Mouse (Mus musculus) heart, adult 2 months (tissue): ENCODE measurements around the gene Plscr3. TPM values are rescaled to one million over a fixed set of nuclear protein-coding genes. Genes with fewer than 3 reads are reported as not detected.
A peak's percentile ranks its signal among the peaks of the same experiment; 100 is the strongest.

ENCODE experiments used
- DNase-seq, 2 experiments: peaks; one replicate each; pipeline ENCODE4 v3.0.0; 2021
- H3K27ac ChIP-seq: fragments of 200-600 bp; 2 replicates; pipeline ENCODE4 v1.8.1; 2022
- H3K27me3 ChIP-seq: fragments of 200-500 bp; 2 replicates; pipeline ENCODE4 v1.6.1; 2012; ENCODE audit warnings: mild to moderate bottlenecking, low read length, inconsistent platforms, mixed read lengths; ENCODE audit not compliant: control insufficient read depth, insufficient read depth
- H3K36me3 ChIP-seq: fragments of 200-500 bp; 2 replicates; pipeline ENCODE4 v1.6.1; 2012; ENCODE audit warnings: low read length, inconsistent platforms; ENCODE audit not compliant: control insufficient read depth, insufficient read depth
- H3K4me1 ChIP-seq: fragments of 200-500 bp; 2 replicates; pipeline ENCODE4 v1.6.1; 2011; ENCODE audit warnings: low read length; ENCODE audit not compliant: control insufficient read depth, insufficient read depth
- H3K4me3 ChIP-seq: fragments of 200-600 bp; 2 replicates; pipeline ENCODE4 v1.8.1; 2022
- H3K79me2 ChIP-seq: fragments of 200-500 bp; replicated peaks from 2 replicates; pipeline ENCODE4 v1.6.1; 2012; ENCODE audit warnings: mild to moderate bottlenecking, inconsistent platforms, low read length, moderate library complexity, mixed read lengths; ENCODE audit not compliant: control insufficient read depth, insufficient read depth
- H3K9ac ChIP-seq: fragments of 200-500 bp; 2 replicates; pipeline ENCODE4 v1.6.1; 2012; ENCODE audit warnings: low read depth, mild to moderate bottlenecking, control low read depth, inconsistent platforms, low read length, mixed read lengths
- CTCF ChIP-seq: fragments of 200-600 bp; IDR thresholded peaks from 2 replicates; pipeline ENCODE4 v1.8.1; 2022; ENCODE audit warnings: antibody characterized with exemption, mild to moderate bottlenecking, moderate library complexity
- EP300 ChIP-seq: fragments of 200-500 bp; IDR thresholded peaks from 2 replicates; pipeline ENCODE4 v1.6.1; 2011; ENCODE audit warnings: low read depth, low read length, control low read depth; ENCODE audit not compliant: insufficient read depth
- POLR2A ChIP-seq: fragments of 200-500 bp; IDR thresholded peaks from 2 replicates; pipeline ENCODE4 v1.6.1; 2011; ENCODE audit warnings: mild to moderate bottlenecking, low read depth, low read length, control low read depth; ENCODE audit not compliant: insufficient read depth
- WGBS: fragments of 180-500 bp; shearing (Covaris S2); methylation state at CpG from one replicate; pipeline ENCODE4 v1.1.7; 2018; 5-methylcytosine and 5-hydroxymethylcytosine counted together
- intact Hi-C: fragments of 180-260 bp; cut with DNase I; formaldehyde crosslinking; loops from one replicate; pipeline ENCODE4 v1.15.1; 2025
- polyA plus RNA-seq: library from polyadenylated mRNA; depleted of rRNA; stranded (reverse); fragments of >200 nt; gene quantifications from 2 replicates; pipeline ENCODE4 v1.2.3, GENCODE M21; 2012
- total RNA-seq, 2 experiments: library from RNA; stranded (reverse); gene quantifications; 2 replicates each; pipeline ENCODE4 v1.2.3; 2021

Plscr3 gene
- total and polyA plus RNA-seq, 3 experiments, result 21.2 to 48.3 (median 22.4) TPM

DNA sequence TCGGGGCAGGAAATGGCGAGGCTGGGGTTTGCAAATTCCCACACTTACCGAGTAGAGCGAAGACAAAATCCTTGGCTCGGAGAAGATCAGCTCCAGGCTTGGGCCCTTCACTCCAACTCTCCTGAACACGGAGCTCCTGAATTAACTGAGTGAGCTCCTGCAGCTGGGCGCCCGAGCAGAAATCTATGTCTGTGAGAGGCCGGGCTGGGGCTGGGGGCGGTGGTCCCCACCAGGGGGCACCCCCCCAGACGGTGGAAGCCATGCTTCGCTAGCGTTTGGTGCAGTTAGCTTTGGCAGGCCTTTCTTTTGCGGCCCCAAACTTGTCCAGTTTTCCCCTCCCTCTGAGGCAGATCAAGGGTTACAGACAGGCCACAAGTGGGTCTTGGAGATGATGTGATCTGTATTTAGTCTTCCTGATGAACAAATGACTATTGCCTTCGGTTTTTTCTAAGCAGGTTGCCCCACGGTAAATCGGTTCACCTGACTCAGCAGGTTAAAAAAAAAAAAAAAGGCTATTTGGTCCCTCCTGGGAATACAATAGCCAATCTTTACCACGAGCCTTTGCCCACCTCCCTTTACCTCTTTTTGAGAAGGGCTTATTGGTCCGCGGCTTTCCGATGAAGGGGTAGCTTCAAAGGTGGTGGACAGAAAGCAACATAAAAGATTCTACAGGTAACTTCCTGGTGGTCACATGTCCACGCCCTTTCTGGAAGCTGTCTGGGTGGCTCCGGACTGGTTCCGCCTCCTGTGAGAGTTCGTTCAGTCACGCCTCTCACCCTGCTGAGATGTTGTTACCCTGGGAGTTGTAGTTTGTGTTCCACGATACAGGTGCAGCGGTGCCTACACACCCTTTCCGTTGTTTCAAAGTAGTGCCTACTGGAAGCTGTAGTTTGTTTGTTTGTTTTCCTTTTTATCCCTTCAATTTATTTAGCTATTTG lies 40.9 kb upstream of the Plscr3 start, which contains the start of gene Tmem102:
TSS of gene Tmem102 (minus strand) at position 653 of the 938 bp plus-strand sequence.
- Histone ChIP-seq H3K9ac (no peak within 1 kb of the TSS), H3K4me1 (peaks cover 4% of the 10 kb centered on the region; the same call in 1 of the 2 replicates), H3K27ac (no peak within 1 kb of the TSS), H3K79me2 (no peaks in the 10 kb centered on the region), H3K4me3 (peak within 1 kb of the TSS; percentile 68; the same call in 1 of the 2 replicates), H3K36me3 (no peaks in the 10 kb centered on the region), H3K27me3 (no peaks in the 10 kb centered on the region)
- intact Hi-C loops, result no loop called here
- no peak for TF ChIP-seq POLR2A
- no peak for TF ChIP-seq CTCF
- no peak for TF ChIP-seq EP300
- DNase-seq, result no peak
- WGBS, result 46% methylated on average over 29 of the region's 29 CpGs

DNA sequence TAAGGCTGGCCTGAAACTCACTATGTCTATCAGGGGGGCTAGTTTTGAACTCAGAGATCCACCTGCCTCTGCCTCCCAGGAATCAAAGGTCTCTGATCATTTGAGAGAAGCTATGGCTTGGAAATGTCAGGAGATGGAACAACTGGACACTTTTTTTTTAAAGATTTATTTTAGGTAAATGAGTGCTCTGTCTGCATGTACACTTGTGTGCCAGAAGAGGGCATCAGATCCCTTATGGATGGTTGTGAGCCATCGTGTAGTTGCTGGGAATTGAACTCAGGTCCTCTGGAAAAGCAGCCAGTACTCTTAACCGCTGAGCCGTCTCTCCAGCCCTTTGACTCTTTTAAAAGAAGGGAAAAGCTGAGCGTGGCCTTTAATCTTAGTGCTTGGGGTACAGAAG lies 39.8 kb upstream of the Plscr3 start:
- intact Hi-C loops, result no loop called here
- WGBS, result 86% methylated on average over 4 of the region's 4 CpGs
- H3K36me3 ChIP-seq, result no peaks in the 10 kb centered on the region

DNA sequence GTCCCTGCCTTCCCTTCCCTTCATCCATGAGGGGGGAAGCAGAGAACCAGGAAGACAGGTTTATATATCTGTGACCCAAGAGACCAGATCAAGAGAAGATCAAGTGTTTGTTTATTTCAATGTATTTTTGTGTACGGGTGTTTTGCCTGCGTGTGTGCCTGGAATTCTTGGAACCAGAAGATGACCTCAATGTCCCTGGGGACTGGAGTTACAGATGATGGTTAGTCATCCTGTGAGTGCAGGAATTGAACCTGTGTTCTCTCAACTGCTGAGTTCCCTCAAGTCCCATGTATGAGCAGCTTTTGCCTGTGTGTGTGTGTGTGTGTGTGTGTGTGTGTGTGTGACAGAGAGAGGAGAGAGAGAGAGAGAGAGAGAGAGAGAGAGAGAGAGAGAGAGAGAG lies 38.5 kb upstream of the Plscr3 start:
- DNase-seq, result no peak
- no peaks in the 10 kb centered on the region for H3K36me3 ChIP-seq
- WGBS, result 42% methylated on average over 2 of the region's 2 CpGs
- no peak overlapping the region for H3K9ac ChIP-seq
- H3K4me3 ChIP-seq, result no peak overlapping the region
- TF ChIP-seq EP300 (no peak), POLR2A (no peak), CTCF (no peak)
- no peaks in the 10 kb centered on the region for H3K27me3 ChIP-seq
- H3K27ac ChIP-seq, result no peak overlapping the region
- H3K79me2 ChIP-seq, result no peaks in the 10 kb centered on the region
- peaks cover 4% of the 10 kb centered on the region; the same call in 1 of the 2 replicates for H3K4me1 ChIP-seq
- intact Hi-C loops, result no loop called here

More for the DNA sequence above, 39.8 kb upstream of the Plscr3 start:
- peaks cover 4% of the 10 kb centered on the region; the same call in 1 of the 2 replicates for H3K4me1 ChIP-seq
- TF ChIP-seq POLR2A (no peak), CTCF (peak; percentile 30)
- H3K9ac ChIP-seq, result no peak overlapping the region
- H3K27ac ChIP-seq, result no peak overlapping the region
- DNase-seq, result no peak
- H3K4me3 ChIP-seq, result no peak overlapping the region
- no peaks in the 10 kb centered on the region for H3K79me2 ChIP-seq
- H3K27me3 ChIP-seq, result no peaks in the 10 kb centered on the region

GRCm38 (mm10) chr11:69810280-69810679 lies 35.9 kb upstream of the Plscr3 start:
- no peak overlapping the region for H3K27ac ChIP-seq
- H3K79me2 ChIP-seq, result no peaks in the 10 kb centered on the region
- TF ChIP-seq EP300, result no peak
- no peak for TF ChIP-seq CTCF
- no peak for TF ChIP-seq POLR2A
- H3K4me1 ChIP-seq, result no peaks in the 10 kb centered on the region
- no peak overlapping the region for H3K9ac ChIP-seq
- no peak for DNase-seq
- H3K36me3 ChIP-seq, result no peaks in the 10 kb centered on the region
- H3K4me3 ChIP-seq, result no peak overlapping the region
- H3K27me3 ChIP-seq, result no peaks in the 10 kb centered on the region
- intact Hi-C loops, result no loop called here

- 64% methylated on average over 10 of the region's 10 CpGs for WGBS
- no peaks in the 10 kb centered on the region for H3K36me3 ChIP-seq
- no peaks in the 10 kb centered on the region for H3K4me1 ChIP-seq
- no peaks in the 10 kb centered on the region for H3K27me3 ChIP-seq
- no peak within 1 kb of the TSS for H3K9ac ChIP-seq
- no peak within 1 kb of the TSS for H3K4me3 ChIP-seq
- no peak for DNase-seq
- no peak within 1 kb of the TSS for H3K27ac ChIP-seq
- H3K79me2 ChIP-seq, result no peaks in the 10 kb centered on the region
- TF ChIP-seq POLR2A (no peak), CTCF (peak; percentile 24), EP300 (no peak)
- intact Hi-C loops, result no loop called here
Observed at GRCm38 (mm10) chr11:69815155-69815554, 31.0 kb upstream of the Plscr3 start, which contains the start of gene Gm39566. Gm39566 (minus strand) TSS chr11:69815298.

GRCm38 (mm10) chr11:69816520-69816919 lies 29.7 kb upstream of the Plscr3 start:
- TF ChIP-seq EP300, result no peak
- TF ChIP-seq CTCF, result no peak
- TF ChIP-seq POLR2A, result no peak
- Histone ChIP-seq H3K4me1 (no peaks in the 10 kb centered on the region), H3K9ac (no peak overlapping the region), H3K79me2 (no peaks in the 10 kb centered on the region), H3K27me3 (no peaks in the 10 kb centered on the region), H3K27ac (no peak overlapping the region), H3K4me3 (no peak overlapping the region), H3K36me3 (no peaks in the 10 kb centered on the region)
- intact Hi-C loops, result no loop called here
- WGBS, result 93% methylated on average over 12 of the region's 12 CpGs
- DNase-seq, result no peak
